Mouse (Mus musculus): ENCODE measurements around the gene Ppp1ca. TPM values are rescaled to one million over a fixed set of nuclear protein-coding genes. Genes with fewer than 3 reads are reported as not detected.

The Ppp1ca gene
- total RNA-seq, 2 experiments from 2014 or later: 318 to 333 TPM

DNA sequence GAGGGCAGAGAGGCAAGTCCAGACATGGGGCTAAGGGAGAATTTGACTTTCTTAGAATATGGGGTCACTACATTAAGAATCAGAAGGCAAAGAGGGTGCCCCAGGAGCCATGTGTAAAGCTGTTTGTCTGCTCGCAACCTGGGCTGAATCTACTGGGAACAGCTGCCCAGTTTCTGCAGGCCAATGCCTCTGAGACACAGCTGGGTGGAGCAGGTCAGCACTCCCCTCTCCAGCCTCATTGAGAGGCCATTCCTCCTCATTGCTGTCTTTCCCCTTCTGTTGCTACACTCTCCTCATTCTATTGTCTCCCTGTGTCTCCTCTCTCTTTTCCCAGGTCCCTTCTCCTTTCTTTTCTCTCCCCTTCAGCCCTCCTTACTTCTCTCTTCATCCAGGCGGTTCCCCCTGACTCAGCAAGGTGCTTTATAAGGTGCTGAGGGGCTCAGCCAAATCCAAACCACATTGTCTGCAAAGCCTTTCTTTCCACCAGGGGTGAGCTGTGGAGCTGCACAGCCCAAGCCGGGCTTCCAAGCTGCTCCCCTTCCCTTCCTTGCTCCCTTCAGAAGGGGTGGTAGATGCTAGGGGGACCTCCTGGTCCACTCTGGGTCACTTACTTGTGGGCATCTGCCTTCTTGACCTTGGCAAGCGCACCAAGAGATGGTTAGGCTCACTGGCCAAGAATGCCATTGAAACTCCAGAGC lies 20.2 kb downstream of the Ppp1ca start:
- intact Hi-C loops (cut with DNase I): loop anchor here (10.0 kb wide), 1 partner anchor 197 kb away; the partner anchor contains the start of gene Ndufv1
- DNase-seq: no peak

DNA sequence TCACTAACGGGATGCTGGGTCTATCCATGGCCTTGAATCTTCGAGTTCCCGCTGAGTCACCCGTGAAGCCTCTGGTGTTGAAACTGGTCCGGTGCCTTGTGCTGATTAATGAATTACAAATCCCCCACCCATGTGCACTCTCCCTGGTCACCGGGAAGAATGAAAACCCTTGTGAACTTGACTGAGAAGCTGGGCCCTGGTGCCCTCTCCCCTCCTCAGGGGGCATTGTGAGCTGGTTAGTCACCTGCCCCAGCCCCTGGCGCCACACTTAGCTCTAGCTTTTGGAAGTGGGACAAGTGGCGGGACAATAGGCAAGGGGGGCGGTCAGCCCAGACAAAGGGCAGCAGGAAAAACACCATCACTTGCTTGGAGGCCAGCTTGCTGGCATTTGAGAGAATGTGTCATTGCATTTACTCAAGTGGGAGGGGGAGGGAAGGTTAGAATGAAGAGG lies 21.7 kb downstream of the Ppp1ca start:
- no peak for DNase-seq
- intact Hi-C loops (cut with DNase I): loop anchor here (10.0 kb wide), 1 partner anchor 199 kb away; the partner anchor contains the start of gene Ndufv1

DNA sequence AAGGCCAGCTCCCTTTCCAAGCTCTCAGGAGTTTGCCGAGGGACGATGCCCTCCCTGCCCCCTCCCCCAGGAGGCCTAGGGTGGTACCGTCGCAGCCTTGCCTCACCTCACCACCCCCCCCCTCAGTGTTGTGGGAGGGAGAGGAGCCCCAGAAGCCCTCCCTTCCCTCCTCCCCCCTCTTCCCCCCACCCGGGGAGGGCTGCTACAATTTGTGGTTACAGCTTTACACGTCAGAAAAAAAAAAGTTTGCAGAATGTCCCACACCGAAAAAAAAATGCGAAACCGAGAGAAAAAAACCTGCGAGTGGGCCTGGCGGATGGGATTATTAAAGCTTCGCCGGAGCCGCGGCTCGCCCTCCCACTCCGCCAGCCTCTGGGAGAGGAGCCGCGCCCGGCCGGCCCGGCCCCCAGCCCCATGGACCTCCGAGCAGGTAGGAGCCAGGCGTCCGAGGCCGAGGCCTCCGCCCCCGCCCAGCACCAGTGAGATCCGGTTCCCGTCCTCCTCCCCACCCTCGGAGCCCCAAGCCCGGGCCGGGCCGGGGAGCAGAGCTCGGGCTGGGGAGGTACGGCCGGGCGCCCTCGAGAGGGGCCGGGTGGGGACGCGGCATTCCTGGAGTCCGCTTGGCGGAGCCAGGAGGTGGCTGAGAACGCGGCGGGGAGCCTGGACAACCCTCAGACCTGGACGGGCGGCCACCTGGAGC lies 22.4 kb downstream of the Ppp1ca start, which contains the start of the genes Clcf1 and AC109138.7:
Gene Clcf1, plus strand, starts transcription at position 168 of the 700 bp plus-strand sequence.
Gene AC109138.7, plus strand, starts transcription at position 287 of the 700 bp plus-strand sequence.
- no peak for DNase-seq
- intact Hi-C loops (cut with DNase I): loop anchor here (10.0 kb wide), 1 partner anchor 199 kb away; the partner anchor contains the start of gene Ndufv1

DNA sequence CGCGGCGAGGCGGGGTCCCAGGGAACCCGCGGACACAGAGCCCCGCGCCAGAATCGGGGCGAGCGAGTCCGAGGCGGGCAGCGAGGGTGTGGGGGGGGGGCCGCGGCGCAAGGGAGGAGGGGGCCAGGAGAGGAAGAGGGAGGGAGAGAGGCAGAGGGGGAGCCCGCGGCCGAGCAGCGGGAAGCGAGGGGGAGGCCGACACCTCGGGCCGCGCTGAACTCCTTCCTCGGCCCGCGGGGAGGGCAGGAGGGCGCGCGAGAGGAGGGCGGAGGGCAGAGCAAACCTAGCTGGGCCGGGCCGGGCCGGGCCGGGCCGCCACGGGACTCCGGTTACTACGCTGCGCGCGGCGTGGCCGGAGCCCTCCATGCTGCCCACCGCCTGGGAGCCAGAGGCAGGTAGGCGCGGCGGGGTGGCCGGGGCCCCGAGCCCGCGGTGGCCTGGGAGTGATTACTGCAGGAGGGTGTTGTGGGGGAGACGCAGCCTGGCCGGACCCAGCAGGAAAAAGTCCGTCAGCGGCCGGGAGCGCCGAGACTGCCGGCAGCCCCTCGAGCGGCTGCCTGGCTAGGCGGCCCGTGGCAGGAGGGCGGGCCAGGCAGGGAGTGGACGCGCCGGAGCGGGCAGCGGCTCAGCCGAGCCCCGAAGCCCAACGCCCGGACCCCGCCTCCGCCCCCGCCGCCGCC lies 23.0 kb downstream of the Ppp1ca start:
- DNase-seq: no peak
- intact Hi-C loops (cut with DNase I): loop anchor here (10.0 kb wide), 1 partner anchor 200 kb away; the partner anchor contains the start of gene Ndufv1

DNA sequence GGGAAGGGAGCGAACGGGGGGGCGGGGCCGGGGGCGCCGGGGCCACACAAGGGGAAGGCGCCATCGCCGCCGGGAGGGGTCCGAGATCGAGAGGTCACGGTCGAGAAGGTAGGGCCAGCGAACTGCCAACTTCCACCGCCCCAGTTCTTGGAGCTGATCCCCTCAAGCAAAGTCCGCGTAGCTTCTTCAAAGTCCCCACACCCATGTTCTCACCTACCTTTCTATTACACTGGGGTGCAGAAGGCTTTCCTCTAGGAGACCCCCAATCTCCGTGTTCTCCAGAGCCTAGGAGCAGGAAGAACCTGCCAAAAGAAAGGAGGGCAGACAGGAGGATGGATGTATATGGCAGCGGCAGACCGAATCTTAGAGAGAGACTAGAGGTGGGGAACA lies 23.6 kb downstream of the Ppp1ca start:
- DNase-seq: no peak
- intact Hi-C loops (cut with DNase I): loop anchor here (10.0 kb wide), 1 partner anchor 201 kb away; the partner anchor contains the start of gene Ndufv1

DNA sequence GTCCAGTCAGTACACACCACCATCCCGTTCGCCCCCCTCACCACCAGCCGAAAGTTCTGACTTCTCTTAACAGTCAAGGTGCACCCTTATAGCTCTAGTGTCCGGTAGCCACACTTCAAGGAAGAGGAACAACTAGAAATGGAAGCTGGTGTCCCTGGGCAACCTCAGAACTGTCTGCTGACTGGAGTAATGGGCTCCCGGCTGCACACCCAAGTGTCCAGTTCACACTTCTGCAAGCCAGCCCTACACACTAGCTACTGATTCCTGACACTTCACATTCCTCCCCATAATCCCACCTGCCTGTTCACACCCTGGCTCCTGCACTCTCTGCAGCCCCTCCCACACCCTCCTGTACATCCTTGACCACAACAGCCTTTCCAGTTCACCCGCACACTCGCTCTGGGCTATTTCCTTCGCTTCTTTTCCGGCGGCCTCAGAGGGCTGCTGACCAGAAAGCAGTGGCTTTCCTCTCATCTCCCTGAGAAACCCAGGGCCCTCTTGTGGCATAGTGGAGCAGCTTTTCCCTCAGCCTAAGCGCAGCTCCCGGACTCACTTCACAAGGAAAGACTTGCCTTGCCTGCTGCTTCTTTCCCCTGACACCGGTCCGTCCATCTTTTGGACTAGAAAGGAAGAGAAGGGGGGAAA lies 24.3 kb downstream of the Ppp1ca start:
- intact Hi-C loops (cut with DNase I): loop anchor here (10.0 kb wide), 1 partner anchor 201 kb away; the partner anchor contains the start of gene Ndufv1
- DNase-seq: no peak

DNA sequence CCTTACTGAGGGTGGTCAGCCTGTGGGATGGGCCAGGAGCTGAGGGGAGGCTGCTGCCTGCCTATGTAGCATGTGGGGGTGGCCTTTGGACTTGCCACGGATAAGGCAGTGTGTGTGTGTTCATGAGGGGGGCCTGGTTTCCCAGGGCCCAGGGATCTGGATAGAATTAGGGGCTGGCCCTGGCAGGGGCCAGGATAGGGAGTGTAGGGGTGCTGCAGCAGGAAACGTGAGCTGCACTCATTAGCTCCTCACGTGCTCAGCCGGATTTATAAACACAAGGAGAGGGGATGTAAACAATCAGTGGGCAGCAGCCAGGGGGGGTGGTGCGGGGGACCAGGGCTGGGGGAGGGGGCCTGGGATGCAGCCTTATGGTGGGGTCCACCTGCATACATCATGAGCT lies 25.3 kb downstream of the Ppp1ca start:
- DNase-seq: no peak
- intact Hi-C loops (cut with DNase I): loop anchor here (10.0 kb wide), 1 partner anchor 202 kb away; the partner anchor contains the start of gene Ndufv1

DNA sequence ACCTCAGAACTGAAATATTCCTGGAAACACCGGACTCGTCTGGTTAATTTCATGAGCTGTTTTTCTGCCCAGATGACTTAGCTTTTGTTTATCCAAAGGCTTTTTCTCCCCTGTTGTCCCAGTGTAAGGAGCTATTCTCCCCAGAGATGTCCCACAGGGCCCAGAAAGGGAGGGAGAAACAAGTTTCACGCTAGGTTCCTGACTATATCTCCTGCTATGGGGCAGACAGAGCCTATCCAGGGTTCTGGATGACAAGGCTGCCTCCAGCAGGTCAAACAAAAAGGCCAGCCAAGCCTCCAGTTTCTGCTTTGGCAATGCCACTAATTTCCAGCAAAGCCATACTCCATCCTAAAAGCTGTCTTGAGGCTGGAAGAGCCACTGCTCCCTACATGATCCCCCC lies 26.0 kb downstream of the Ppp1ca start:
- intact Hi-C loops (cut with DNase I): loop anchor here (10.0 kb wide), 1 partner anchor 203 kb away; the partner anchor contains the start of gene Ndufv1
- no peak for DNase-seq

DNA sequence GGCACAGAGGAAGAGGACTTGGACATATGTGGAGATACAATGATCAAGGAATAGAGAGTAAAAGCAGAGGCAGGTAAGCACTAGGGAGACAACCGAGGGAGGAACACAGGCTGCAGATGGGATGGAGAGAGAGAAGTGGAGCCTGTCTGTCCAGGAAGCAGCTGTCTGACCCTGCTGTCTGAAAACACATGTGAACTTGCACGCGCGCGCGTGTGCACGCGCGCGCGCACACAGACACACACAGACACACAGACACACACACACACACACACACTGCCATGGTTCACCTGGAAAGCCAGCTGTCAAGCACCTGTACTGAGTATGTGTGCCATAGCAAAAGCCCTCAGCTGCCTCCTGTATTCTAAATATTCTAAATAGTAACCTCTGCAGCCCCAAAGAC lies 26.4 kb downstream of the Ppp1ca start:
- no peak for DNase-seq
- intact Hi-C loops (cut with DNase I): loop anchor here (10.0 kb wide), 1 partner anchor 203 kb away; the partner anchor contains the start of gene Ndufv1

DNA sequence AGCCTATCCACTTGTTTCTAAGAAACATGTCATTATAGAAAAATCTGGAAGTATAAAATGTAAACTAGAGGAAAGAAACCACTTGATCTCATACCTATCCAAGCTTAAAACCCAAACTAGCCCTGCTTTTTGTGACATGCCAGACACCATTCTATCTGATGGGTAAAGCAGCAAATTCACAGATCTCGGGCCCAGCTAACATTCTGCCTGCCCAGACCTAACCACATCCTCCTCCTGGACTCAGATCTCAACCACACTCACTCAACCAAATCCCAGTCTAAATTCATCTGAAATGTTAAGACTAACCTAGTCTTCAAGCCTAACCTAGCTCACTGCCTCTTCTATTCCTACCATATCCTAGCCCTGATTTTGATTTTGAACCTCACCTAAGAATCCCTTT lies 26.9 kb downstream of the Ppp1ca start:
- no peak for DNase-seq
- intact Hi-C loops (cut with DNase I): loop anchor here (10.0 kb wide), 1 partner anchor 204 kb away; the partner anchor contains the start of gene Ndufv1

DNA sequence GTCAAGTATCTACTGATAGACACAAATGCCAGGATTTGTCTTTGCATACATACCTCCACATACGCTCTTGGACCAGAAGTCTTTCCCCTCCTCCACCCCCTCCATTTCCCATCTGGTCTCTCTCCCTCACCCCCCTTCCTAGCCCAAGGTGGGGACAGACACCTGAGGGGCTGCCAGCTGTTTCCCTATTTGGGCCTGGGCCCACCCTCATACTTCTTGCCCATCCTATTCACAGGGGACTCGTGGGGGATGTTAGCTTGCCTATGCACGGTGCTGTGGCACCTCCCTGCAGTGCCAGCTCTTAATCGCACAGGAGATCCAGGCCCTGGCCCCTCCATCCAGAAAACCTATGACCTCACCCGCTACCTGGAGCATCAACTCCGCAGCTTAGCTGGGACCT lies 28.1 kb downstream of the Ppp1ca start:
- DNase-seq: no peak
- intact Hi-C loops (cut with DNase I): loop anchor here (10.0 kb wide), 1 partner anchor 205 kb away; the partner anchor contains the start of gene Ndufv1

DNA sequence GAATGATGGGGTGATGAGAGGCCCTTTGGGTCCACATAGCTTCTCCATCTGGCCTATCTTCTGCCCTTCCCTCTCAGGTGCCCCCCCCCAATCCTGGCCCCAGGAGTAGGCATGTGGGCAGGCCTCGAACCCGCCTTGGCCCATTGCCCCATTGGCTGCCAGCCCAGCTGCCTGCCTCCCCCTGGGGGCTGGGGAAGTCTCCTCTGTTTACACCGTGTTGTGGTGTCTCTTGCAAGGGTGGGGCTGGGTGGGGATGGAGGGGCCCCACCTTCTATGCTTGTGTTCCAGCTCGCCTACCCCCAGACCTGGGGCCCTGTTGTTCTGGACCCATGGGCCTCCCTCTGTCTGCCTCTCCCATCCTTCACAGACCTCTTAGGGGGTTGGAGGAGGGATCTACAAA lies 28.6 kb downstream of the Ppp1ca start:
- peak; percentile 68 for DNase-seq
- intact Hi-C loops (cut with DNase I): no loop called here

DNA sequence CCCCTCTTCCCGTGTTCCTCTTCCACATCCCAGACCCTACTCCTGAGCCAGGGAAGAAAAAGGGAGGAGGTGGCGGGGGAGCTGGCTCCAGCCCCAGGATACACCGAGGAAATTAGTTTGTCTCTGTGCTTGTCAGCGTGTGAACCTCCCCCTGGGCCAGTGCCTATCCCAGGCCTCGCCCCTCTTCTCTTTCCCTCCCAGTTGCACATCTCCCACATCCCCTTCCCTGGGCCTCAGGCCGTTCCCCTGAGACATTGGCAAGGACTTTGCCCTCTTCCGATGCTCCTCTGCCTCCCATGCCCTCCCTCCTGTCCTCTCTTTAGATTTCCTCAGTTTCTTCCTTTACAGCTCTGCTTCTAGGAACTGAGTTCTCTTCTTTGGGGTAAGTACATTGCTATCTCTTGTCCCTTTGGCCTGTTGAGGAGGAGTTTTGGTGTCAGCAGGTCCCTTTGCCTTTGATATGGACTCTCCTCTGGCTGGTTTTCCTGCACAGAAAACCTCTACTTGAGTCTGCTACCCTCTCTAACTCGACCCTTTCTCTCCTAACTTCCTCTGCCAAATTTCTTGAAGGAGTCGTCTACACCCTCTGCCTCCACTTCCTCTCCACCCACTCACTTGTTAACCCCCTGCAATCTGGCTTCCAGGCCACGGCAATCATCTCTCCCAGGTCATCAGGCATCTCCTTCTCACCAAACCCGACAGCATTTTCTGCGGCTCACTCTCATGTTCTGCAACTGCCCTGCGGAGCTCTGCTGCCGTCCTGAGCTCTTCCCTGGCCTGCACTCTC lies 29.3 kb downstream of the Ppp1ca start:
- DNase-seq: no peak
- intact Hi-C loops (cut with DNase I): no loop called here

DNA sequence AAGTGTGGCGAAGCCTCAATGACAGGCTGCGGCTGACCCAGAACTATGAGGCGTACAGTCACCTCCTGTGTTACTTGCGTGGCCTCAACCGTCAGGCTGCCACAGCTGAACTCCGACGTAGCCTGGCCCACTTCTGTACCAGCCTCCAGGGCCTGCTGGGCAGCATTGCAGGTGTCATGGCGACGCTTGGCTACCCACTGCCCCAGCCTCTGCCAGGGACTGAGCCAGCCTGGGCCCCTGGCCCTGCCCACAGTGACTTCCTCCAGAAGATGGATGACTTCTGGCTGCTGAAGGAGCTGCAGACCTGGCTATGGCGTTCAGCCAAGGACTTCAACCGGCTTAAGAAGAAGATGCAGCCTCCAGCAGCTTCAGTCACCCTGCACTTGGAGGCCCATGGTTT lies 30.3 kb downstream of the Ppp1ca start:
- intact Hi-C loops (cut with DNase I): no loop called here

DNA sequence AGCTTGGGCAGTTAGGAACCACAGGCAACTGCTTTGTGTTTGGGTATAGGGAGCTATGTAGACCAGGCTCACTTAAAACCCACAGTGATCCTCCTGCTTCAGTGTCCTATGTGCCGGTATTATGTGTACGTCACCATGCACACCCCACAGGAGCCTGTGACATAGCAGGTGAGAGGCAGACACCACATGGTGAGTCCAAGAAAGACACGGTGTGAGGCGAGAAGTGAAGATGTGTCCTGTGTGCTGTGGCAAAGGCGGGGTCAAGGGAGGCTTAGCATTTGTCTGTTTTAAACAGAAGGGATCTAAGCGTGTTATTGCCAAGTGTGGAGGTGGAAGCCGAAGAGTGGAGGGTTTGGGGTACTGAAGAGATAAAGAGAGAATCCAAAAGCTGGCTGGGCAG lies 34.9 kb downstream of the Ppp1ca start:
- intact Hi-C loops (cut with DNase I): no loop called here
- DNase-seq: no peak

More for the DNA sequence above, 30.3 kb downstream of the Ppp1ca start:
- peak; percentile 33 for DNase-seq

DNA sequence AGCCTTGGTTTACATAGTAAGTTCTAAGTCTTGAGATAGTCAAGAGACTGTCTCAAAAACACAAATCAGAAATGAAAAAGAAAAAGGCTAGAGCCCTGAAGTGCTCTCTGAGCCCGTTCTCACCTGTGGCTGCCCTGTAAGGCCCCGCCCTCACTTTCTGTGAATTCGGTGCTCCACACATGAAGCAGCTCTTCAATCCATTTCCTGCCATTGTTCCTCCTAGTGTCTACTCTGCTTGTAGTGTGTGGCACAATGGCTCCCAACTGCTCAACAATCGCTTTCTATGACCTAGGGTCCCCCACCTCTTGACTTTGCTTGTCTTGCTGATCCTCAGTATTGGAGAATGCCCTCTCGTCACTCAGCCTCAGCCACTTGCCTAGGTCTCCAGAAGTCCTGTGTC lies 35.6 kb downstream of the Ppp1ca start:
- DNase-seq: no peak
- intact Hi-C loops (cut with DNase I): no loop called here

DNA sequence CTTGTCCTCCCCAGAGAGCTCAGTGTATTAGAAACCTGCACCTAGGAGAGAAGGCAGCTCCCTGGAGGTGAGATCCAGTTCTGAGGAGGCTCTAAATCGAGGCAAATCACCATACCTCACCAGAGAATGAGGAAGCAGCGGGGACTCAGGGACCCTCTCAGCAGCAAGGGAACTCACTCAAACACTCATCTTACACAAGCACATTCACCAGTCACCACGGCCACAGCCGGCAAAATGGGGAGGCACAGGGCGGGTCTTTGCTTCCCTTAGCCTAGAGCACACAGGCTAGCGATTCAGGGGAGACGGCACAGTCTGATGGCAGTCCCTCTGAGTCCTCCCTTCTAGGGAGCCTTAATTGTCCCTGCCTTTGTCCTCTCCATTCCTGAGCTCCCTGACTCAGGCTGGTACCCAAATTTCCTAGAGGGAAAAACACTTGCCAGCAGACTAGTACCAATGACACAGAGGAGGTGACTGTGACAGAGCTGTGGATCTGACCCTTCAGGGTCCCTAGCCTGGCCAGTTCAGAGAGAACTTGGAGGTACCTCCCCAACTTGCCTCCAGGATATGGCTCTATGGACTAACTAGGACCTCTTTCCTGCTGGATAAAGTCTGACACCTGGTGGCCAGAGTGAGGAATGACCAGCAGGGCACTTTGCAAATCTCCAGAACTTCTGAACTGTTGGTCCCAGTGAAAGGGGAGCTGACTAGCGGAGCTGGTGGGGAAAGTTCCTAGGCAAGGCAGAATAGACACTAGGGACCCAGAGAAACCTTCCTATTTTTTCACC lies 36.2 kb downstream of the Ppp1ca start:
- peak; percentile 61 for DNase-seq
- intact Hi-C loops (cut with DNase I): no loop called here

DNA sequence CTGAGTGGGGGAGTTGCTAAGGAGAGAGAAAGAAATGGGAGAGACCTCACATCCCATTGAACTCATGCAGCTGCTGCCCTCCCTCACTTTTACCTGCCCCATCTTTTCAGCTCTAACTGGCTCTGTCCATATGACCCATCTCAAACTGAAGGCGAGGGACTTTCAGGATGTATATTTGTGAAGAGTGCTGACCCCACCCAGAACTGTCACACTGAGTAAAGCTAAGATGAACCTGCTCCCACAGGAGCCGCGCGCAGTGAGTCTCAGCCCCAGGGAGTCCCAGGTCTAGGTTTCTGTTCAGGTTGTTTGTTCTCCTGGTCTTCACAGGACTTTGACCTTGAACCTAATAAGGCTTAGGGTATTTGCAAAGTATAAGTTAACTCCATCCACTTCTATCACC lies 37.0 kb downstream of the Ppp1ca start:
- DNase-seq: no peak
- intact Hi-C loops (cut with DNase I): no loop called here
